Mouse (Mus musculus): ENCODE measurements at regions not wholly inside any gene's neighbourhood (a gene's known extent, or its start where the extent isn't known, plus 50 kb on each side); places are given as distances from the start of the nearest gene placed in this dataset.

DNA sequence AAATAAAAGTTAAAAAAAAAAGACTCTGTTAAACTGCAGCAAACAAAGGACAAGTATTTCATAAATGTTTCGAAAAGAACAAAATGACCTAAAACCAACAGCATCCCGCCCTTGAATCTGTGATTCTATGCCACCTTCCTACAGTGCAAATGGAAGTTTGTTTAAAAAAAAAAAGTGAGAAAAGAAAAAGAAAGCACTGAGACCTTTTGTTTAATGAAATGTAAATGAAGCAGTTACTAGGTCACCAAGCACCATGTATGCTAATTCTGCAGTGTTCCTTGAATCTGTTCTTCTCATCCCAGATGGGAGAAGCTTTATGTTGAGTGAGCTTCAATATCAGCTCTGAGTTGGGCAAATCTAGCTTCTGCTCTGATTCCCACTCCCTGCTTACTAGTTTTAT lies 64.8 kb downstream of the Dnajb9 start:
- H3K27me3 ChIP-seq (ENCODE audit: control insufficient read depth, insufficient read depth, low read depth, low read length), result no peaks in the 10 kb centered on the region
- no peak overlapping the region for H3K4me3 ChIP-seq (ENCODE audit: low read depth, low read length)
- H3K36me3 ChIP-seq (ENCODE audit: control insufficient read depth, insufficient read depth, low read length), result no peaks in the 10 kb centered on the region
- ATAC-seq, result no peak
- H3K9me3 ChIP-seq (replicated peaks; ENCODE audit: control insufficient read depth, low read length, poor library complexity, severe bottlenecking), result 0 out of 2 replicates have a peak, but pooled peaks cover 3% of the 10 kb centered on the region
- H3K4me2 ChIP-seq (ENCODE audit: low read length), result no peak overlapping the region
- no peaks in the 10 kb centered on the region for H3K4me1 ChIP-seq (ENCODE audit: control insufficient read depth, insufficient read depth, low read length)
- no peak overlapping the region for H3K27ac ChIP-seq (ENCODE audit: low read length)
- 92% methylated on average over 2 of the region's 2 CpGs for WGBS
- H3K9ac ChIP-seq (ENCODE audit: low read depth, low read length), result no peak overlapping the region

DNA sequence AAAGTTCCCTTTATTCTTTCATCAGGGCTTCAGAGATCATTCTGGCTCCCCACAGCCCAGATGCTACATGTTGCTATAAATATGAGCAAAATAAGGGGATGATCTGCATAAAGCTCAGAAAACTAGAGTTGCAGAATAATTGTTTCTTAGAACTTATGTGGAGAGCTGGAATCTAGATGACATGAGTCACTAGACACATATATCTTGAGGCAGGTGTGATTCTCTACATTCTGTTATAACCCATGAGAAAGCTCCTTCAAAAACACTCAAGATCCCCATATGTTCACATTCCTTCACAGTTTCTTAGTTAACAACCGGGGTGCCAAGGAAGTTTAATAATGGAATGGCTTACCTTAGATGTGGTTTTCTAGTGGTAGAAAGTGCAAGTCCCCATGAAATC lies 71.1 kb downstream of the Dnajb9 start:
- Histone ChIP-seq H3K4me2 (ENCODE audit: low read length) (no peak overlapping the region), H3K27me3 (ENCODE audit: control insufficient read depth, insufficient read depth, low read depth, low read length) (no peaks in the 10 kb centered on the region), H3K27ac (ENCODE audit: low read length) (no peak overlapping the region), H3K4me1 (ENCODE audit: control insufficient read depth, insufficient read depth, low read length) (no peaks in the 10 kb centered on the region), H3K4me3 (ENCODE audit: low read depth, low read length) (no peak overlapping the region), H3K9me3 (replicated peaks; ENCODE audit: control insufficient read depth, low read length, poor library complexity, severe bottlenecking) (no peaks in the 10 kb centered on the region), H3K36me3 (ENCODE audit: control insufficient read depth, insufficient read depth, low read length) (no peaks in the 10 kb centered on the region), H3K9ac (ENCODE audit: low read depth, low read length) (no peak overlapping the region)
- 95% methylated on average over 1 of the region's 1 CpGs for WGBS
- no peak for ATAC-seq

DNA sequence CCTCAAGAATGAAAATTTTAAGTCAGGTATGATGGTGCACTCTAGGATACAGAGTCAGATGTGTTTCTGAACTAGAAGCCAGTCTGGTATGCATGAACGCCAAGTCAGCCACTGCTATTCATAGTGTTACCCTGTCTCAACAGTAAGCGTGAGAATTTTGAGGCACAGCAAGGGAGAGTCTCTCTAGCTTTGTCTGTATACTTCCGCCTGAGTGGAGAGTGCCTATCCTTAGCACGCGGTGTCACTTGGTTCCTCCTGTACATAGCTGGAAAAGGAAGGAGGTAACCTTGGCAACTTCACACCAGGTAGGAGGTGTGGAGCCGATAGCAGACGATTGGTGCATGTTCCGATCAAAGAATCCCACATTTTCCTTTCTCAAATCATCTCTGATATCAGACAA lies 81.3 kb downstream of the Dnajb9 start:
- Histone ChIP-seq H3K9ac (ENCODE audit: low read depth, low read length) (no peak overlapping the region), H3K27ac (ENCODE audit: low read length) (no peak overlapping the region), H3K4me2 (ENCODE audit: low read length) (no peak overlapping the region), H3K9me3 (replicated peaks; ENCODE audit: control insufficient read depth, low read length, poor library complexity, severe bottlenecking) (no peaks in the 10 kb centered on the region), H3K36me3 (ENCODE audit: control insufficient read depth, insufficient read depth, low read length) (no peaks in the 10 kb centered on the region), H3K4me3 (ENCODE audit: low read depth, low read length) (no peak overlapping the region), H3K4me1 (ENCODE audit: control insufficient read depth, insufficient read depth, low read length) (no peaks in the 10 kb centered on the region), H3K27me3 (ENCODE audit: control insufficient read depth, insufficient read depth, low read depth, low read length) (no peaks in the 10 kb centered on the region)
- ATAC-seq, result no peak
- WGBS, result 77% methylated on average over 8 of the region's 8 CpGs

DNA sequence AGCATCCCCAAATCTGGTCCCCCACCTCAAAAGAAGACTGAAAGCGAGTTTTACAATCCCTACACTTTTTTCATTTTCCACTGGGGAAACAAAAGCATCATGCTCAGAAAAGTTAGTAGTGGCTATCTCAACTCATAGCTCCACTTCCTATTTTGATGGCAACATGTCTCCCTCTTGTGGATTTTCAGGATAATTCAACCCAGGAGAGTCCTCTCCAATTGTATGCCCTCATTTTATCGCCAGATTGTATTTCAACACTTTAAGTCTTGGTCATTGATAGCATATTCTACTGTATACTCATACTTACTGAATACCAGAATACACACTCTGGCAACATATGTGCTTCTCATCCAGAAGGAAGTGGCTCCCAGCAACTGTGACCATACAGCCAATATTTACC lies 105.0 kb downstream of the Dnajb9 start:
- no peak overlapping the region for H3K4me2 ChIP-seq (ENCODE audit: low read length)
- H3K4me1 ChIP-seq (ENCODE audit: control insufficient read depth, insufficient read depth, low read length), result no peaks in the 10 kb centered on the region
- H3K27me3 ChIP-seq (ENCODE audit: control insufficient read depth, insufficient read depth, low read depth, low read length), result no peaks in the 10 kb centered on the region
- no peaks in the 10 kb centered on the region for H3K9me3 ChIP-seq (replicated peaks; ENCODE audit: control insufficient read depth, low read length, poor library complexity, severe bottlenecking)
- WGBS, result 36% methylated on average over 2 of the region's 2 CpGs
- H3K27ac ChIP-seq (ENCODE audit: low read length), result no peak overlapping the region
- H3K36me3 ChIP-seq (ENCODE audit: control insufficient read depth, insufficient read depth, low read length), result no peaks in the 10 kb centered on the region
- H3K9ac ChIP-seq (ENCODE audit: low read depth, low read length), result no peak overlapping the region
- peak; percentile 62 for ATAC-seq
- H3K4me3 ChIP-seq (ENCODE audit: low read depth, low read length), result no peak overlapping the region

- Histone ChIP-seq H3K9me3 (replicated peaks; ENCODE audit: control insufficient read depth, low read length, poor library complexity, severe bottlenecking) (no peaks in the 10 kb centered on the region), H3K4me1 (ENCODE audit: control insufficient read depth, insufficient read depth, low read length) (no peaks in the 10 kb centered on the region), H3K9ac (ENCODE audit: low read depth, low read length) (no peak overlapping the region), H3K4me3 (ENCODE audit: low read depth, low read length) (no peak overlapping the region), H3K4me2 (ENCODE audit: low read length) (no peak overlapping the region), H3K27me3 (ENCODE audit: control insufficient read depth, insufficient read depth, low read depth, low read length) (no peaks in the 10 kb centered on the region), H3K36me3 (ENCODE audit: control insufficient read depth, insufficient read depth, low read length) (no peaks in the 10 kb centered on the region), H3K27ac (ENCODE audit: low read length) (no peak overlapping the region)
- 93% methylated on average over 1 of the region's 1 CpGs for WGBS
- ATAC-seq, result no peak
These were observed 110.9 kb downstream of the Dnajb9 start for GRCm38 (mm10) chr12:44099188-44099587.

DNA sequence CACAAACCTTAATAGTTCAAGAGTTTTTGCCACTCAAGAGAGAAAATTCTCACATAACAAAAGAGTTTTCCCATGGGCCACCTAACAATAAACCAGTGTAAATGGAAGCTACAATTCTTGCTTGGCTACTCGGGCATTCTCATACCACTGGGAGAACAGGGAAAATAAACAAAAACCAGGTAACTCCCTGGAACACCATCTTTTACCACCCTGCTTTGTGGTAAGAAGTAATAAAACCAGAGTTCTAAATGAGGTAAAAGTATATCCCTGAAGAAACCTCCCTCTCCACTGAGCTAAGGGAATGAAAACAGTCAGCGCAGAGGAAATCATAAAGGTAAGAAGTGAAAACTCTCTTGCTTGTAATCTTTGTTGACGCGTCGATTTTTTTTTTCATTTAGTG lies 138.4 kb downstream of the Dnajb9 start:
- Histone ChIP-seq H3K4me3 (ENCODE audit: low read depth, low read length) (no peak overlapping the region), H3K27ac (ENCODE audit: low read length) (no peak overlapping the region), H3K4me2 (ENCODE audit: low read length) (no peak overlapping the region), H3K27me3 (ENCODE audit: control insufficient read depth, insufficient read depth, low read depth, low read length) (no peaks in the 10 kb centered on the region), H3K4me1 (ENCODE audit: control insufficient read depth, insufficient read depth, low read length) (no peaks in the 10 kb centered on the region), H3K36me3 (ENCODE audit: control insufficient read depth, insufficient read depth, low read length) (no peaks in the 10 kb centered on the region), H3K9ac (ENCODE audit: low read depth, low read length) (no peak overlapping the region), H3K9me3 (replicated peaks; ENCODE audit: control insufficient read depth, low read length, poor library complexity, severe bottlenecking) (no peaks in the 10 kb centered on the region)
- 95% methylated on average over 5 of the region's 5 CpGs for WGBS
- ATAC-seq, result no peak

DNA sequence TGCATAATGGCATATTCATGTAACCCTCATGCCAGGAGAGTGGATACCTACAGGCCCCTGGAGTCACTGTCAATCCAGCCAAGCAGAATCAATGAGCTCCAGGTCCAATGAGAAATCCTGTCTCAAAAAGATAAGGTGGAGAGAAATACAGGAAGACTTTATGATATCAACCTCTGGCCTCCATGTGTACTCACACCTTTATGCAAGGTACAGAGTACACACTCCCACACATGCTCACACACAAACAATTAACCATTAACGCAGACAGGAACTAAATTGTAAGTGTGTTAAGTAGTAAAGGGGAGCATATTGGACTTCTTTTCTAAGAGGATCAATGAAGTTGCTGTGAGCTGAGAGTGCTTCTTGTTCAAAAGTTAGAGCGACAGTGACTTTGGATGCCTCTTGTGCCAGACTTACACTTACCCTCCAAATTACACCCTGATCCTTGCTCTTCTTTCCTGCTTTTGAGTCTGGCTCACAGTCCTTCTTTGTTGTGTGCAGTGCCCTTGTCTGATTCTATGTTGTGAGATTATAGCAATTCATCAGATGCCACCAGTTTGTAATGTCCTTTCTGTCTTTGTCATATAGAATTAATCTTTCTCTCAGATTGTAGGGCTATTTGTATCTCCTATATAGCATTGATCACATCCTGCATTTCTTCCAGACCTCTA lies 153.5 kb downstream of the Dnajb9 start:
- Histone ChIP-seq H3K27me3 (ENCODE audit: control insufficient read depth, insufficient read depth, low read depth, low read length) (no peaks in the 10 kb centered on the region), H3K36me3 (ENCODE audit: control insufficient read depth, insufficient read depth, low read length) (no peaks in the 10 kb centered on the region), H3K4me3 (ENCODE audit: low read depth, low read length) (no peak overlapping the region), H3K9ac (ENCODE audit: low read depth, low read length) (no peak overlapping the region), H3K4me2 (ENCODE audit: low read length) (no peak overlapping the region), H3K4me1 (ENCODE audit: control insufficient read depth, insufficient read depth, low read length) (no peaks in the 10 kb centered on the region), H3K27ac (ENCODE audit: low read length) (no peak overlapping the region), H3K9me3 (replicated peaks; ENCODE audit: control insufficient read depth, low read length, poor library complexity, severe bottlenecking) (no peaks in the 10 kb centered on the region)
- no peak for ATAC-seq
- WGBS, result 100% methylated on average over 2 of the region's 2 CpGs

- H3K27ac ChIP-seq (ENCODE audit: low read length), result no peak overlapping the region
- H3K36me3 ChIP-seq (ENCODE audit: control insufficient read depth, insufficient read depth, low read length), result no peaks in the 10 kb centered on the region
- ATAC-seq, result no peak
- WGBS, result 78% methylated on average over 2 of the region's 2 CpGs
- no peak overlapping the region for H3K4me2 ChIP-seq (ENCODE audit: low read length)
- no peak overlapping the region for H3K4me3 ChIP-seq (ENCODE audit: low read depth, low read length)
- H3K9ac ChIP-seq (ENCODE audit: low read depth, low read length), result no peak overlapping the region
- peaks cover 6% of the 10 kb centered on the region; the same call in 1 of the 2 replicates for H3K4me1 ChIP-seq (ENCODE audit: control insufficient read depth, insufficient read depth, low read length)
- H3K9me3 ChIP-seq (replicated peaks; ENCODE audit: control insufficient read depth, low read length, poor library complexity, severe bottlenecking), result no peaks in the 10 kb centered on the region
- no peaks in the 10 kb centered on the region for H3K27me3 ChIP-seq (ENCODE audit: control insufficient read depth, insufficient read depth, low read depth, low read length)
These were observed 164.3 kb downstream of the Dnajb9 start for GRCm38 (mm10) chr12:44045806-44046205.

- no peaks in the 10 kb centered on the region for H3K36me3 ChIP-seq (ENCODE audit: control insufficient read depth, insufficient read depth, low read length)
- peaks cover 6% of the 10 kb centered on the region; the same call in 1 of the 2 replicates for H3K4me1 ChIP-seq (ENCODE audit: control insufficient read depth, insufficient read depth, low read length)
- H3K27ac ChIP-seq (ENCODE audit: low read length), result peak overlapping the region; percentile 42; the same call in 1 of the 2 replicates
- no peaks in the 10 kb centered on the region for H3K27me3 ChIP-seq (ENCODE audit: control insufficient read depth, insufficient read depth, low read depth, low read length)
- H3K4me3 ChIP-seq (ENCODE audit: low read depth, low read length), result no peak overlapping the region
- WGBS, result 45% methylated on average over 14 of the region's 14 CpGs
- H3K4me2 ChIP-seq (ENCODE audit: low read length), result peak overlapping the region; percentile 5; the same call in 1 of the 2 replicates
- peak; percentile 90 for ATAC-seq
- H3K9ac ChIP-seq (ENCODE audit: low read depth, low read length), result no peak overlapping the region
- H3K9me3 ChIP-seq (replicated peaks; ENCODE audit: control insufficient read depth, low read length, poor library complexity, severe bottlenecking), result no peaks in the 10 kb centered on the region
These were observed 165.6 kb downstream of the Dnajb9 start for GRCm38 (mm10) chr12:44044388-44045105.
